Mouse (Mus musculus): ENCODE results near the gene Lgals3bp. TPM values are rescaled to one million over a fixed set of nuclear protein-coding genes. Genes with fewer than 3 reads are reported as not detected.
"Not testable (repeated sequence)": the region's sequence is repeated elsewhere in the genome, so short reads cannot be mapped to it uniquely, and the experiment has no call there.

Lgals3bp gene
- polyA plus RNA-seq, 1 experiment from 2014 or later = 5.9 TPM

DNA sequence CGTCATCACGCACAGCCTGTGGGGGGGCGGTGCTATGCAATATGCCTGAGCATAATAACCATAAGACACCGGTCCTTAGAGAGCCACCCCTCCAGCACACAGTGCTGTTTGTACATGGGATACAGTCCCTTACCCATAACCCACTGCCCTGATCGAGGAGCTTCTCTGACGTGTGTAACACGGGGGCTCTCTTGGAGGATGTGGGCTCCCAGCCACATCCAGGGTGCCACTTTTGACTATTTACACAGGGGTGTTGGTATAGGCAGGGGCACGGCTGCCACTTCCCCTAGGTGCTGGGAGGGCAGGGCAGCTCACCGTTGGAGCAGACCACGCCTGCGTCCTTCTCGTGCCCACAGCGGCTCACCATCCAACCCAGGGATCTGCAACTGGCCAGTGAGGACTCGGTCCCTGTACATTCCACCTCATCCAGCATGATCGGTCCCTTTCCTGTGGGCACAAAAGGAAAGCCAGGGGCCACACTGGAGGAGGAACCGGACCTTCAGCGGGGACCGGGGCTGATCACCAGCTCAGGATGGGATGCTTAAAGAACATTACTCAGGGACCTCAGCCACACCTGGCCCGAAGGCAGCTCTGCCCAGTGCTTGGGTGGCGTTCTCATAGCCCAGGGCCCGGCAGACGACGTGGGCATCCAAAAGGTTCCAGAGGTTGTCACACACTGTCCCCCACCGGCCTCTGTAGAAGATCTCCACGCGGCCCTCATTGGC lies 3.9 kb downstream of the Lgals3bp start:
- Histone ChIP-seq H3K4me1 (replicated peaks) (peaks cover 15% of the 10 kb centered on the region; the same call in 1 of the 2 replicates), H3K4me3 (no peak overlapping the region), H3K27me3 (no peaks in the 10 kb centered on the region), H3K9ac (no peak overlapping the region), H3K4me2 (no peak overlapping the region), H3K27ac (replicated peaks) (no peak overlapping the region), H3K9me3 (no peaks in the 10 kb centered on the region), H3K36me3 (no peaks in the 10 kb centered on the region)
- no peak for ATAC-seq (ENCODE audit: low FRiP score, low read depth)
- 88% methylated on average over 26 of the region's 26 CpGs for WGBS

DNA sequence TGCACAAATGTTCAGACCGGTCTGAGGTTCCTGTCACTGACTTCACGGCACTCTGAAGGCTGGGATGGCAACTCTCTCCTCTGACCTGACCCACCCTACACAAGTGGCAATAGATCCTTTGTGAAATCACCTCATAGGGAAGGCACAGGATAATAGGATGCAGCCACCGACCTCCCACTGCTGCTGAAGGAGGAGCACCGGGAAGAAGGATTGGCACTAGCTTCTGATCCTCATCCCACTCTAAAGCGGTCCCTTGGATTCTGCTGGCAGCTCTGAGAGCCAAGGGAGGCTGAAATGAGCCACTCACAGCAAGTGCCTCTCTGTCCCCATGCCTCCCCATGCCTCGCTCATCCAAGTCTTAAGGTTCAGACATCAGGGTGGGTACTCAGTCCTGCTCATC lies 7.4 kb downstream of the Lgals3bp start:
- Histone ChIP-seq H3K9me3 (no peaks in the 10 kb centered on the region), H3K4me3 (no peak overlapping the region), H3K9ac (no peak overlapping the region), H3K27me3 (no peaks in the 10 kb centered on the region), H3K4me2 (no peak overlapping the region), H3K4me1 (replicated peaks) (no peaks in the 10 kb centered on the region), H3K36me3 (no peaks in the 10 kb centered on the region), H3K27ac (replicated peaks) (no peak overlapping the region)
- WGBS = 57% methylated on average over 6 of the region's 6 CpGs
- ATAC-seq (ENCODE audit: low FRiP score, low read depth) = no peak

DNA sequence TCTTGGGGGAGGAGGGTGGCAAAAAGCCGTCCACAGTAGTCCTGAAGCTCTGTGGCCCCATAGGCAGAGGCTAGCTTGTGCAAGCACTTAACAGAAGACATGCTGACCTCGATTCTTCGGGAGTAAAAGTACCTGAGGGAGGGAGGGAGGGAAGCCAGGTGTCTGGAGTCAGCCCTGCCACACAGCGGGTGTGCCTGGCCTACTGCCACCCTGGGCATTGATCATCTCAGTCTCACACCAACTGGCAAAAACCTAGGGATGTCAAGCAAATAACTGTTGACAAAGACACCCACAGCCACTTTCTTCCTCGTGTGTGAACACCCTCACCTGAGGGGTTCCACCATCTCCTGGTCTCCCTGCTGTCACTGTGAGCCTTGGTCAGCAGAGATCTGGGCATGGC lies 7.9 kb downstream of the Lgals3bp start:
- no peaks in the 10 kb centered on the region for H3K9me3 ChIP-seq
- H3K4me1 ChIP-seq (replicated peaks) = no peaks in the 10 kb centered on the region
- H3K36me3 ChIP-seq = no peaks in the 10 kb centered on the region
- ATAC-seq (ENCODE audit: low FRiP score, low read depth) = no peak
- H3K4me2 ChIP-seq = no peak overlapping the region
- WGBS = 89% methylated on average over 5 of the region's 5 CpGs
- no peak overlapping the region for H3K9ac ChIP-seq
- no peaks in the 10 kb centered on the region for H3K27me3 ChIP-seq
- no peak overlapping the region for H3K27ac ChIP-seq (replicated peaks)
- no peak overlapping the region for H3K4me3 ChIP-seq

DNA sequence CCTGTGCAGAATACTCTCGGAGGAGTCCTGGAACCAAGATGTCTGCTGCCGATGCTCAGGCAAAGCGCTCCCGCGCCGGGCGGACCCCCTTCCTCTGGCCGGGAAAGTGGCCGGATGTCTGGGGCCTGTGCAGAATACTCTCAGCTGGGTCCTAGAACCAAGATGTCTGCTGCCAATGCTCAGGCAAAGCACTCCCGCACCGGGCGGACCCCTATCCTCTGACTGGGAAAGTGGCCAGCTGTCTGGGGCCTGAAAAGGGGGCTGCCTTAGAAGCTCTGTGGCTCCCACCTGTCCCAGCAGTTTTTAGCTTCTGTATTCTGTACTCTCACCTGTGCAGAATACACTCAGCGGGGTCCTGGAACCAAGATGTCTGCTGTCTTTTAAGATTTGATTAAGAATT lies 14.1 kb downstream of the Lgals3bp start:
- not testable (repeated sequence) for H3K27ac ChIP-seq (replicated peaks); H3K4me1 ChIP-seq (replicated peaks); H3K9me3 ChIP-seq; ATAC-seq (ENCODE audit: low FRiP score, low read depth); H3K4me2 ChIP-seq; H3K4me3 ChIP-seq; H3K9ac ChIP-seq; H3K36me3 ChIP-seq; H3K27me3 ChIP-seq
- WGBS = 94% methylated on average over 13 of the region's 13 CpGs

DNA sequence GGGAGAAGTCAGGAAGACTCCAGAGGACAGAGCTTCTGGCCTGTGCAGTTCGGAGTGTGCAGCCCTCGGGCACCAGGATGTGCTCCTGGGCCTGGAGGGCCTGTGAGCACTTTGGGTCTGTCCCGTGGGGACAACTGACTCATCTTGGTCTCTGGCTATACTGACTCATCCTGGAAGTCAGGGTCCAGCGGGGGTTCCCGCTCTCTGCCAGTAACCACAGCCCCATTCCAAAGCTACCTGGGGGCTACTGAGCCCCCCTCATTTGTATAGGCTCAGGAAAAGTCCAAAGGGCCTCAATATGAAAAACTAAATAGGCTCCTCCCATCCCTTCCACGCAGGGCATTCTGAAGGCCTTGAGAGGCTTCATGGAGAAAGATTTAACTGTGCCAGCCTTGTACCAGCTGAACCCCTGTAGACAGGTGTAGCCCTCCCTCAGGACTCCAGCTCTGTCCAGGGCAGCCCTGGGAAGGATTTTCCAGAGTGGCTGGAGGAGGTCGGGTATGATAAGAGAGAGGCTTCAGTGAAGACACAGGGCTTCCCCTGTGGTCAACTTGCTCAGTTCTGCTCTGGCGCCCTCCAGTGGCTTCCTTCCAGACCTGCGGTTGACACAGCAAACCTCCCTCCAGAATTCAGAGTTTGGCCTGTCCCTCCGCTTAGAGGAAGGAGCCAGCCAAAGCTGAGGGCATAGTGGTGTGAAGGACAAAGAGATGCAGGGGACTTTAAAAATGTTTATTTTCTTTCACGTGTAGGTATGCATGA lies 22.5 kb downstream of the Lgals3bp start:
- no peak overlapping the region for H3K4me2 ChIP-seq
- H3K27ac ChIP-seq (replicated peaks) = no peak overlapping the region
- H3K36me3 ChIP-seq = no peaks in the 10 kb centered on the region
- no peaks in the 10 kb centered on the region for H3K27me3 ChIP-seq
- peaks cover 11% of the 10 kb centered on the region for H3K4me1 ChIP-seq (replicated peaks)
- H3K9ac ChIP-seq = no peak overlapping the region
- H3K9me3 ChIP-seq = no peaks in the 10 kb centered on the region
- WGBS = 47% methylated on average over 11 of the region's 11 CpGs
- H3K4me3 ChIP-seq = no peak overlapping the region
- ATAC-seq (ENCODE audit: low FRiP score, low read depth) = peak; percentile 45; the same call in 1 of the 2 replicates

DNA sequence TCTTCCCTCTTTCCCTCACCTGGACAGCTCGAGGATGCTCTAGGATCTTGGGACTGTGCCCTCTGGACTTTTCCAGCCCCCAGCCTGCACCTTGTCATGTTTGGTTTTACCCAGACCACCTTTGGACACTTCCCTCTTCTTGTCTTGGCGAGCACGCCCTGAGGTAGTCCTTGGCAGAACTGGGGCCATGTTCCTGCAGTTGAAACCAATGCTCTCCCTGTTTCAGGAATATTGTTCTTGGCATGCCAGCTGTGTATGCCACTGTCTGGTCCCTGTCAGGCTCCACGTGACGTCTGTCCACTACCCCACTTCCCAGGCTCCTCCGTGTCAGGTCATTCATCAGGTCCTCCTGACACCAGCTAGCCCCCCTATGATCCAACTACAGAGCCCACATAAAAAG lies 23.2 kb downstream of the Lgals3bp start:
- H3K4me1 ChIP-seq (replicated peaks) = peaks cover 11% of the 10 kb centered on the region
- no peak overlapping the region for H3K9ac ChIP-seq
- H3K27ac ChIP-seq (replicated peaks) = no peak overlapping the region
- H3K4me2 ChIP-seq = no peak overlapping the region
- H3K36me3 ChIP-seq = no peaks in the 10 kb centered on the region
- no peak for ATAC-seq (ENCODE audit: low FRiP score, low read depth)
- no peaks in the 10 kb centered on the region for H3K27me3 ChIP-seq
- WGBS = 80% methylated on average over 6 of the region's 6 CpGs
- H3K4me3 ChIP-seq = no peak overlapping the region
- no peaks in the 10 kb centered on the region for H3K9me3 ChIP-seq

DNA sequence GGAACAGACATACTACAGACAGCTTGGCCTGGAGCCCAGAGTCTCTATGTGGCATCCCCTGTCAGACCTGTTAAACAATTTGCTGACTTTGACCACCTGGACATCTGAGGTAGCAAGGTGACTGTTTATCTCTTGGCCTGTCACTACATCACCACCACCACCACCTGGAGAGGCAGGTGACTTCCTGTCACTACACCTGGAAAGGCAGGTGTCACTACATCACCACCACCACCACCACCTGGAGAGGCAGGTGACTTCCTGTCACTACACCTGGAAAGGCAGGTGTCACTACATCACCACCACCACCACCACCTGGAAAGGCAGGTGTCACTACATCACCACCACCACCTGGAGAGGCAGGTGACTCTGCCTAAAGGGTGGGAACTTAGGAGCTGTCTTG lies 25.6 kb downstream of the Lgals3bp start:
- not testable (repeated sequence) for H3K9me3 ChIP-seq; ATAC-seq (ENCODE audit: low FRiP score, low read depth); H3K36me3 ChIP-seq; H3K4me3 ChIP-seq; H3K27me3 ChIP-seq; H3K4me2 ChIP-seq; H3K27ac ChIP-seq (replicated peaks); H3K9ac ChIP-seq
- H3K4me1 ChIP-seq (replicated peaks) = peaks cover 11% of the 10 kb centered on the region

DNA sequence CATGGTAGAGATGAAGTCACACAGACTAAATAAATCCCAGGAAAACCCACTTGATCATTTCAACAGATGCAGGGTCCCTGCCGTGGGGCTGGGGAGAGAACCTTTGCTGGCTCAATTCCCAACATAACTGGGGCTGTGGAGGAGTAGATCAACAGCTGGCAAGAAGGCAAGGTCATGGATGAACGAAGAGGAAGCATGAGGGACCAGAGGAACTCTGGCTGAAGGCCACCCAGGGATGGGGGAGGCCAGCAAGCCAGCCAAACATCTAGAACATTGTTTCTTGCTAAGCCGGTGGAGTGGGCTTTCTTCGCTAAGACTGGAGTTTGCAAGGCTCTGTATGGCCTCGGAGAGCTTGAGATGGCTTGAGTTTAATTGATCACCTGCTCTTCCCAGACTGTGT lies 26.0 kb downstream of the Lgals3bp start:
- Histone ChIP-seq H3K4me1 (replicated peaks) (peaks cover 11% of the 10 kb centered on the region), H3K36me3 (no peaks in the 10 kb centered on the region), H3K4me2 (no peak overlapping the region), H3K9me3 (no peaks in the 10 kb centered on the region), H3K4me3 (no peak overlapping the region), H3K27me3 (no peaks in the 10 kb centered on the region), H3K9ac (no peak overlapping the region), H3K27ac (replicated peaks) (no peak overlapping the region)
- no peak for ATAC-seq (ENCODE audit: low FRiP score, low read depth)
- WGBS = 80% methylated on average over 5 of the region's 5 CpGs

DNA sequence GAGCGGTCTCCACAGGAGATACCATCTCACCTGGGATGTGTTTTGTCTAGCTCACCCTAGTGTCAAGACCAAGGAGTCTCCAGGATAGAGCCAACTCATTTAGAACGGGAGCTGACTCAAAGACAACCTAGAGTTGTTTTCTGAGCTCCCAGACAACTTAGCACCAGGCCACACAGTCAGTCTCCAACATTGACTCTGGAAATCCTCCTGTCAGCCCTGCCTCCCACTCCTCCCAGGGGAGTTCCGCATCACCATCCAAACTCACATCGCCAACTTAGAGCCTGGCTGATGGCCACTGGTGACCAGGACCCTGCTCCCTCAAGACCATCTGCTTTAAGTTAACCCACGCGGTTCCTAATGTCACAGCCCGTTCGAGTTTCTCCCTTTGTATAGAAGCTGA lies 26.4 kb downstream of the Lgals3bp start:
- no peaks in the 10 kb centered on the region for H3K27me3 ChIP-seq
- no peaks in the 10 kb centered on the region for H3K36me3 ChIP-seq
- WGBS = 89% methylated on average over 8 of the region's 8 CpGs
- no peak overlapping the region for H3K27ac ChIP-seq (replicated peaks)
- no peak overlapping the region for H3K4me2 ChIP-seq
- no peak overlapping the region for H3K9ac ChIP-seq
- no peak overlapping the region for H3K4me3 ChIP-seq
- no peaks in the 10 kb centered on the region for H3K9me3 ChIP-seq
- ATAC-seq (ENCODE audit: low FRiP score, low read depth) = no peak
- peaks cover 11% of the 10 kb centered on the region for H3K4me1 ChIP-seq (replicated peaks)

DNA sequence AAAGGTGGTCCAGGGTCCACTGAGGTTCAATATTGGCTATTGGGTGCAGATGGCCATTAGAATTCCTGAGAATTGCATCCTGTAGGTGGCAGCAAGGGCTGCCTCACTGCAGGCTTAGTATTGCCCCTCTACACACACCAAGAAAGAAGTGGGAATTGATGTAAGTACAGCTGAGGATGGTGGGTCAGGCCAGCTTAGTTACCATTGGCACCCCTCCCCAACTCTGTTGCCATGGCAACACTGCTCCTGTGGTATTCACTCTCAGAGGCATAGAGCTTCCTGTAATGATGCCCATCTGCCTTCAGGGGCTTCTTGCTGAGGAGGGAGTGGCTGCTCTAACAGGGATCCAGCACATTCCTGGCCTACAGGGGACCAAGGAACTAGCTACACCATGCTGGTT lies 26.9 kb downstream of the Lgals3bp start:
- no peaks in the 10 kb centered on the region for H3K9me3 ChIP-seq

DNA sequence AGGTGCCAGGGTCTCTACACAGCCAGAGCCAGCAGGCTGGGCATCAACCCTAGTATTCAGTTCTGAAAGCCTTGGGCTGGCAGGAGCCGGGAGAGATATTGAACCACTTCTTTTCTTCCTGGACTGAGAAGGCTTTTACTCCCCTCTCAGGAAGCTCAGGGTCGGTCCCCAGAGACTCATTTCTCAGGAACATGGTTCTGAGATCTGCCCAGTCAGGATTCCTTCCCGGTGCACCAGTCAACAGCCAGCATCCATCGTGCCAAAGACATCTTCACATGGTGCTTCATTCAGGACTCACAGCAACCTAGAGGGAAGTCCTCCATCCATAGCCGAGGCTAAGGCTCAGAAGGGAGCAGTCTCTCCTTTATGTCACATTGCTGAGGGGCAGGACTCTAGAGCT lies 27.4 kb downstream of the Lgals3bp start:
- Histone ChIP-seq H3K27me3 (no peaks in the 10 kb centered on the region), H3K9ac (no peak overlapping the region), H3K36me3 (no peaks in the 10 kb centered on the region), H3K4me2 (no peak overlapping the region), H3K27ac (replicated peaks) (no peak overlapping the region), H3K9me3 (no peaks in the 10 kb centered on the region), H3K4me1 (replicated peaks) (peaks cover 11% of the 10 kb centered on the region), H3K4me3 (no peak overlapping the region)
- no peak for ATAC-seq (ENCODE audit: low FRiP score, low read depth)
- WGBS = 70% methylated on average over 5 of the region's 5 CpGs

More for the DNA sequence above, 26.9 kb downstream of the Lgals3bp start:
- Histone ChIP-seq H3K9ac (no peak overlapping the region), H3K27me3 (no peaks in the 10 kb centered on the region), H3K4me2 (no peak overlapping the region), H3K36me3 (no peaks in the 10 kb centered on the region), H3K27ac (replicated peaks) (no peak overlapping the region), H3K4me1 (replicated peaks) (peaks cover 11% of the 10 kb centered on the region), H3K4me3 (no peak overlapping the region)
- ATAC-seq (ENCODE audit: low FRiP score, low read depth) = peak; percentile 19; the same call in 1 of the 2 replicates

DNA sequence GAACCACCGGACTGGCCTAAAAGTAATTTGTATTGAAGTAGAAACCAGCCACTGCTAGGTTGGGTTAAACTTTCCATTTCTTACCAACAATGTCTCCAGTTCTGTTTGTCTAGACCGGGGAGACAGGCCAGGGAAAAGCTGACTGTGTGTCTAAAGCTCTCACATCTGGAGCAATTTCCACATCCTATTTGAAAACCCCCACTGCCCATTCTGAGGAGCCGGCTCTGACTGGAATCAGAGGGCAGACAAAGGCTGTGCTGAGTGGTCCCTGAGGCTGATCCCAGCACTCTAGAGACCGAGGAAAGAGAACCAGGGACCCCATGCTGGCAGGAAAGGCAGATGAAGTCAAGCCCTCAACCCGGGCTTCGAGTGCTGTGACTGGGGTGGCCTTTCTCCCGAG lies 29.3 kb downstream of the Lgals3bp start:
- H3K9ac ChIP-seq = no peak overlapping the region
- H3K27me3 ChIP-seq = no peaks in the 10 kb centered on the region
- H3K4me3 ChIP-seq = no peak overlapping the region
- no peaks in the 10 kb centered on the region for H3K9me3 ChIP-seq
- 62% methylated on average over 7 of the region's 7 CpGs for WGBS
- peaks cover 7% of the 10 kb centered on the region for H3K4me1 ChIP-seq (replicated peaks)
- no peak for ATAC-seq (ENCODE audit: low FRiP score, low read depth)
- H3K4me2 ChIP-seq = no peak overlapping the region
- H3K27ac ChIP-seq (replicated peaks) = no peak overlapping the region
- no peaks in the 10 kb centered on the region for H3K36me3 ChIP-seq
